Mouse (Mus musculus) small intestine, adult 2 months (tissue): ENCODE data around the gene Erlin1. TPM values are rescaled to one million over a fixed set of nuclear protein-coding genes. Genes with fewer than 3 reads are reported as not detected.

Experiments used
- H3K27ac ChIP-seq: fragments of 200-500 bp; 2 replicates; pipeline ENCODE4 v1.5.1; 2012; ENCODE audit warnings: low read depth, low read length, control low read depth, inconsistent platforms; ENCODE audit not compliant: insufficient read depth
- H3K27me3 ChIP-seq: fragments of 200-500 bp; 2 replicates; pipeline ENCODE4 v1.6.1; 2012; ENCODE audit warnings: mild to moderate bottlenecking, moderate library complexity, low read length, inconsistent platforms; ENCODE audit not compliant: control insufficient read depth, insufficient read depth
- H3K36me3 ChIP-seq: fragments of 200-500 bp; 2 replicates; pipeline ENCODE4 v1.6.1; 2012; ENCODE audit warnings: mild to moderate bottlenecking, low read length, control low read depth, inconsistent platforms; ENCODE audit not compliant: control insufficient read depth, insufficient read depth
- H3K4me1 ChIP-seq: fragments of 200-500 bp; 2 replicates; pipeline ENCODE4 v1.6.1; 2012; ENCODE audit warnings: low read length, inconsistent platforms, mixed read lengths; ENCODE audit not compliant: control insufficient read depth, insufficient read depth, insufficient read length
- H3K4me3 ChIP-seq: fragments of 200-500 bp; 2 replicates; pipeline ENCODE4 v1.5.1; 2012; ENCODE audit warnings: low read depth, mild to moderate bottlenecking, control low read depth, inconsistent platforms, low read length, moderate library complexity
- CTCF ChIP-seq: fragments of 200-500 bp; IDR thresholded peaks from 2 replicates; pipeline ENCODE4 v1.5.1; 2012; ENCODE audit warnings: low read depth, mild to moderate bottlenecking, control low read depth, inconsistent platforms, low read length, moderate library complexity, mixed read lengths; ENCODE audit not compliant: insufficient replicate concordance, insufficient read length; ENCODE audit errors: extremely low read depth
- POLR2A ChIP-seq: fragments of 200-500 bp; IDR thresholded peaks from 2 replicates; pipeline ENCODE4 v1.6.1; 2012; ENCODE audit warnings: low read depth, mild to moderate bottlenecking, control low read depth, inconsistent platforms, low read length, moderate library complexity
- WGBS: fragments of 180-500 bp; shearing (Covaris S2); methylation state at CpG from one replicate; pipeline ENCODE4 v1.1.7; 2018; 5-methylcytosine and 5-hydroxymethylcytosine counted together
- polyA plus RNA-seq: library from polyadenylated mRNA; depleted of rRNA; stranded (reverse); fragments of >200 nt; gene quantifications from 2 replicates; pipeline ENCODE4 v1.2.3, GENCODE M21; 2012

Erlin1 gene
- polyA plus RNA-seq, 1 experiment, result 10.9 TPM

DNA sequence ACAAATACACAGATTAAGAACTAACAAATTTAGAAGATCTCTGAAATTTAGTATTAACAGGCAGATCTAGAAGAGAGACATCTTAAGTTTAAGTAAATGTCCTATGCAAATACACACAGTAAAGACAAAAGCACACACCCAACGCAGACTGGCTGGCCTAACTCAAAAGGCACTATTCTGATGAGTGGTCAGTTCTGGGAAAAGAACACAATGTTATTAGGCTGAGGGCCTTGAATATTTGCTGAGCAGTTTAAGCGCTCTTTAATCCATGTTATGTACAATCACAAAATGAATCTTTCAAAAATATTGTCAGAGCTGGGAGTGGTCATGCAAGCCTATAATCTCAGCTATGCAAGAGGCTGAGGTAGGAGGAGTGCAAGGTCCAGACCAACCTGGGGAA is 4.9 kb downstream of the Erlin1 start:
- Histone ChIP-seq H3K4me1 (peaks cover 8% of the 10 kb centered on the region; the same call in 1 of the 2 replicates), H3K27me3 (no peaks in the 10 kb centered on the region), H3K4me3 (no peak overlapping the region), H3K27ac (peak overlapping the region; percentile 64), H3K36me3 (peaks cover 17% of the 10 kb centered on the region)
- 89% methylated on average over 2 of the region's 2 CpGs for WGBS
- TF ChIP-seq POLR2A, result no peak
- TF ChIP-seq CTCF, result no peak

DNA sequence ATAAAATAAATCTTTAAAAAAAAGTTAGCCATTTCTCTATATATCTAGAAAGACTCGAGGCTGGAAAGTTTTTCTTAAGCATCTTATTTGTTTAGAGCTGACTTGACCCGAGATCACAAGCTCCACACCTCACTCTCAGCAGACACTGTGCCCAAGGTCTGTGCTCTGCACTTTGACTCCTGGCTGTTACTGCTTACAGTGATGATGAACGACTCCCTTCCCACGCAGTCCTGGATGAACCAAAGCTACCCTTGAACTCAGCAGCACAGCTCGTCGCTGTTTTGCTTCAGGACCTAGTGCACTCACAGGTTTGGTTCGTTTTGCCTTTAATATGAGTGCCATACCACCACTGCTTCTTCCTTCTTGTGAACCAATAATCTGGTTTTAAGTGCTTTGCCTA is 5.8 kb downstream of the Erlin1 start:
- Histone ChIP-seq H3K4me1 (peaks cover 8% of the 10 kb centered on the region; the same call in 1 of the 2 replicates), H3K27ac (peak overlapping the region; percentile 64), H3K27me3 (no peaks in the 10 kb centered on the region), H3K36me3 (peaks cover 24% of the 10 kb centered on the region), H3K4me3 (no peak overlapping the region)
- 56% methylated on average over 7 of the region's 7 CpGs for WGBS
- TF ChIP-seq CTCF (no peak), POLR2A (no peak)

DNA sequence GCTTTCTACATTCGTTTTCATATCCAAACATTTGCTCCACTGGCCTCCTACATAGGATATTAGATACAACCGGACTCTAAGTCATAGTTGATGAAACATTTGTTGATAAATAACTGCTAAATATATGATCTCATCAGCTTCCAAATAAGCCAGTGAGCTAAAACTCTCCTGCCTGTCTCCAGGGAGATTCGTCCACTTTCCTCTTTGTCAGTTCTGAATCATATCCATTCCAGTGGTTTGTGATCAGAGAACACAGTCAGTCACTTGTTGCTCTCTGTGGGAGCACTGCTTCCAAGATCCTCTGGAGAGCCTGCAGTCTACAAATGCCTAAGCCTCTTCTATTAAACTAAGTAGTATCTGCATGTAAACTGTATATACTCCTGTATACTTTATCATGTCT is 9.4 kb downstream of the Erlin1 start:
- H3K27me3 ChIP-seq, result no peaks in the 10 kb centered on the region
- peaks cover 37% of the 10 kb centered on the region for H3K36me3 ChIP-seq
- WGBS, result 84% methylated on average over 3 of the region's 3 CpGs
- H3K27ac ChIP-seq, result no peak overlapping the region
- peaks cover 6% of the 10 kb centered on the region; the same call in 1 of the 2 replicates for H3K4me1 ChIP-seq
- no peak for TF ChIP-seq POLR2A
- no peak for TF ChIP-seq CTCF
- no peak overlapping the region for H3K4me3 ChIP-seq

DNA sequence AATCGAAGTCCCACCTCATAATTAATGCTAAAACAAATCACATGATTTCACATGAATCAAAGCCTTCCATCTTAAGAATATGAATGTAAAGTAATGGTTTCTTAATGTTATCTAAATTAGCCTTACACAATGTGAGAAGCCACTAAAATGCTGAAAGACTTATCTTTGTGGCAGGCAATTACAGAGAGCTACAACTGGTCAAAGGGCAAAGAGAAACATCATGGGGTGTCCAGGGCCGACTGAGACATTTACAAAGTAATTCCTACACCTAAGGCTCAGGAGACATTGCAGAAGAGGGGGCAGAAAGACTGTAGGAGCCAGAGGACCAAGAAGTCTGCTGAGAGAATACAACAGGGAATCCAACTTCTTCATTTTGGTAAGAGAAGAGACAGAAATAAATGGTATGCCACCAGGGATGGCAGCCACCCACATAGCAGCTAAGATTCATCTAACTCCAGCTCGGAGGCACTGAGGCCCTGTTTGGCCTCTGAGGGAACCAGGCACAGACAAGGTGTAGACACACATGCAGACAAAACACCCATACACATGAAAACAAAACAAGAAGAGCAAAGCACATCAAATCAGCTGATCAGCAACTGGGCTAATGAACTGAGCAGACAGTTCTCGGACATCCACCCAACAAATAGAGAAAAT is 14.3 kb downstream of the Erlin1 start:
- Histone ChIP-seq H3K27ac (peak overlapping the region; percentile 76), H3K4me3 (no peak overlapping the region), H3K27me3 (no peaks in the 10 kb centered on the region), H3K4me1 (peaks cover 4% of the 10 kb centered on the region; the same call in 1 of the 2 replicates), H3K36me3 (peaks cover 42% of the 10 kb centered on the region)
- no peak for TF ChIP-seq POLR2A
- TF ChIP-seq CTCF, result no peak
- 52% methylated on average over 4 of the region's 4 CpGs for WGBS

DNA sequence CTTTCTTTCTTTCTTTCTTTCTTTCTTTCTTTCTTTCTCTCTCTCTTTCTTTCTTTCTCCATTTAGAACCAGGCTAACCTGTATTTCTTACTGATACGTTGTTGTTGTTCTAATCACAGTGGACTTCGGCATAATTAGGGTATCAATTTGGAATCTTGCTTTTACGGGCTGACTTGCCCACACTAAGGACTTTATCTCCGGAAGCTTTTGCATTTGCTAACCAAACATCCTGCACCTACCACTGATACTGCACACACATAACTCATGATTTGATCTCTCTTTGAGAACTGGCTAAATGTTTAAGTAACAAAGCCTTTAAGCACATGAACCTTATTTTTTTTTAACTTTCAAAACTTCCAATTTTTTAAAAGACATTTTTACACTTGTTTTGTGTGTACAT is 19.2 kb downstream of the Erlin1 start:
- TF ChIP-seq CTCF (no peak), POLR2A (no peak)
- peaks cover 4% of the 10 kb centered on the region; the same call in 1 of the 2 replicates for H3K4me1 ChIP-seq
- 31% methylated on average over 4 of the region's 4 CpGs for WGBS
- H3K27me3 ChIP-seq, result no peaks in the 10 kb centered on the region
- H3K27ac ChIP-seq, result no peak overlapping the region
- peaks cover 39% of the 10 kb centered on the region for H3K36me3 ChIP-seq
- no peak overlapping the region for H3K4me3 ChIP-seq

DNA sequence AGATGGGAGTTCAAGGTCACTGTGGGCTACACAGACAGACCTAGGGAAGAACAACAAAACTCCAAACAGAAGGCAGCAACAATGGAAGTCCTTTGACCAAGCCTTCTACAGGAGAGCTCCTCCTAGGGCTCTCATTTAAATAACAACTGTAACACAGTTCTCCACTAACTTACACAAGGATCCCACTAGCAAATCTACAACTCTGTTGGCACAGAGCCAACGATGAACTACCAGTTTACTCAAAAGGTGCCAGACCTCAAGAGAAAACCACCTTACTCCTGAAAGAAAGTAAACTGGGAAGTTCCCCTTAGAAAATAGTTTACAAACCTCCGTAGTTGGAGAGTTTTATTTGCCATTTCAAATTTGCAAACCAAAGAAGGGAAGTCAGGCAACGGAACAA is 20.3 kb downstream of the Erlin1 start:
- Histone ChIP-seq H3K27ac (peak overlapping the region; percentile 22; the same call in 1 of the 2 replicates), H3K4me1 (peaks cover 3% of the 10 kb centered on the region; the same call in 1 of the 2 replicates), H3K36me3 (peaks cover 44% of the 10 kb centered on the region), H3K27me3 (no peaks in the 10 kb centered on the region), H3K4me3 (no peak overlapping the region)
- no peak for TF ChIP-seq POLR2A
- TF ChIP-seq CTCF, result no peak
- 25% methylated on average over 3 of the region's 3 CpGs for WGBS

DNA sequence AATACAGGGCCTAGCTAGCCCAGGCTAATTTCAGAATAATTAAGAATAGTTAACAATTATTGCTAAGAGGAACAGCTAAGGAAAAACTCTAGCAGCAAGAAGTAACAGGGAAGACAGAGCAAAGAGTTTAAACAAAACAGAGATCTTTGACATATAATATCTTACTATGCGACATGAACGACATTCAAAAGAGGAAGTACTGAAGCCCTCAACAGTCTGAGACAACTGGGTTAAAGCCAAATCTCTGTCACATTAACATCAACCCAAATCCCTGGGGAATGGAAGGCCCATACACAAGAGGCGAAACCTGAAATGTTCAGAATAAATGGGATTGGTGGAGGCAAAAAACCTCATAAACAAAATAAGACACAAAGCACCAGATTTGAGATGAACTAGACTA is 23.7 kb downstream of the Erlin1 start:
- 79% methylated on average over 3 of the region's 3 CpGs for WGBS
- Histone ChIP-seq H3K36me3 (peaks cover 38% of the 10 kb centered on the region), H3K4me3 (no peak overlapping the region), H3K27me3 (no peaks in the 10 kb centered on the region), H3K4me1 (peaks cover 5% of the 10 kb centered on the region; the same call in 1 of the 2 replicates), H3K27ac (no peak overlapping the region)
- no peak for TF ChIP-seq CTCF
- no peak for TF ChIP-seq POLR2A

DNA sequence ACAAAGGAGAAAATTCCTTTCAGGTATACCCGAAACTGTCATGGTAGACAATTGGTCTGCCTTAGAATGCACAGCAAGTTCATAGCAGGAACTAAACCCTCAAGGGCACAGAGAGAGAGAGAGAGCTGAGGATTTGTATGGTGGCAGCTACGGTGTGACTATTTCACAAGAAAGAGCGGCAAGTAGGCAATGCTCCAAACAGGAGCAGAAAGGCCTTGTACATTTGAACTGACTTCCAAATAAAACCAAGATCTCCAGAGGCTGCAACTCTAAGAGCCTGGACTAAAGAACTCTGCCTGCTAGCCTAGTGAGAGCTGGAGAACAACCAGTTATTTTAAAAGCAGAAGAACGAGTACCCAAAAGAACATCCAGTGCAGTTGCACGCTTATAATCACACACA is 27.5 kb downstream of the Erlin1 start:
- TF ChIP-seq CTCF (no peak), POLR2A (no peak)
- Histone ChIP-seq H3K4me1 (peaks cover 2% of the 10 kb centered on the region; the same call in 1 of the 2 replicates), H3K27ac (no peak overlapping the region), H3K4me3 (no peak overlapping the region), H3K36me3 (peaks cover 44% of the 10 kb centered on the region), H3K27me3 (no peaks in the 10 kb centered on the region)
- 92% methylated on average over 5 of the region's 5 CpGs for WGBS
